Mouse (Mus musculus) C3H10T1/2 (cell line): ENCODE results near the gene Gm45716. TPM values are rescaled to one million over a fixed set of nuclear protein-coding genes. Genes with fewer than 3 reads are reported as not detected.

Experiments
- polyA plus RNA-seq, 2 experiments: library from polyadenylated mRNA; unstranded; fragments of >200 nt; fragmentation: generic; extraction: Trizol; gene quantifications; one replicate each; pipeline ENCODE4 v1.2.1; 2012; ENCODE audit warnings: missing spikeins in 2 of 2

The Gm45716 gene
- 1 to 10 TPM; 1.1 to 8.4 TPM for polyA plus RNA-seq

DNA sequence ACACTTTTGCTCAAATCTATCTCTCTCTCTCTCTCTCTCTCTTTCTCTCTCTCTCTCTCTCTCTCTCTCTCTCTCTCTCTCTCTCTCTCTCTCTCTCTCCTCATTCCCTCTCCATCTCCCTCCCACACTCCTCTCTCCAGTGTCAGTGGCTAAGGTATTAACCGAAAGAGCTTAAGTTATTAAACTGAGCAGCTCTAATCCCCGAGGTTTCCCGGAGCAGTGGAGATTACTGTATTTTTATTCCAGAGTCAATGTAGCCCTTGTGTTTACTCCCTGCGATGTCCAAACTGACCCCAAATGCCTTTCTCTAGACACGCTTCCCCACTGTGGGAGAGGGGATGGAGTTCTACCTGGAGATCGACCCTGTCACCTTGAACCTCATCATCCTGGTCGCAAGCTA lies at the start of gene Gm45716:
Gm45716 (plus strand) TSS at position 243 of the 400 bp plus-strand sequence.

DNA sequence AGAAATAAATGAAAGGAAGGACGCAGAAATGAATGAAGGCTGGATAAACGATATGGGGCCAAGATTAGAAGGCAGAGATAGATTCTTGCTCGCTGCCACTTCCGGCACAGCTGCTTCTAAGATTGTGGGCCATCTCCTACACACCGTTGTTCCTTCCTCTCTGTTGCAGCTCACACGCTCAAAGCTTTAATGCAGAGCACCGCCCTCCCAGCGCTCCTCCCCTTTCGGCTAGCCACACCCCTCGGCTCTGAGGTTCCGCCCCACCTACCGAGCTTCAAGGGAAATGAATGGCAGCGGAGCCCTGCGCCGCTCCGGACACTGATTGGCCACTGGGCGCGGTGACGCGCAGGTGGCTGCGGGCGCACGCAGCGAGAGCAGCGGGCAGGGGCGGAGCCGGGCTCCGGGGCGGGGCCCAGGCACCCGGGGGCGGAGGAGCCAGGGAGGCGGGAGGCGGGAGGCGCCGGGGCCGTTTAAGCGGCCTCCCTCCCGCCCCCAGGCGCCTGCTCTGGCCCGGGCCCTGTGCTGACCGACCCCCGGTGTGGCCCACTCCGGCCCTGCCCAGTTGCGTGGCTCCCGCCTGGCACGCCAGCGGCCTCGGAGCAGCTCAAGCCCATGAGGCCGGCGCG lies 61.7 kb downstream of the Gm45716 start, which contains the start of gene Mmd:
Mmd (plus strand) TSS at position 432 of the 626 bp plus-strand sequence.

Other genes starting within 250 kb of the Gm45716 start
- under 1 TPM; 0.23 to 0.50 TPM for gene Pctp, start 184.8 kb upstream of the Gm45716 start, polyA plus RNA-seq
- gene Tmem100, start 157.3 kb upstream of the Gm45716 start, polyA plus RNA-seq, result not detected
- 10 to 100 TPM; 15.5 to 23.1 TPM for gene Mmd, start 61.8 kb downstream of the Gm45716 start, polyA plus RNA-seq
- gene Hlf, start 203.2 kb downstream of the Gm45716 start, polyA plus RNA-seq, result under 1 TPM in 1 of 2 experiments, not detected in 1; 0.09 TPM